Mouse (Mus musculus): ENCODE measurements at regions not wholly inside any gene's neighbourhood (a gene's known extent, or its start where the extent isn't known, plus 50 kb on each side); places are given as distances from the start of the nearest gene placed in this dataset.
"Not testable (repeated sequence)": the region's sequence is repeated elsewhere in the genome, so short reads cannot be mapped to it uniquely, and the experiment has no call there.

DNA sequence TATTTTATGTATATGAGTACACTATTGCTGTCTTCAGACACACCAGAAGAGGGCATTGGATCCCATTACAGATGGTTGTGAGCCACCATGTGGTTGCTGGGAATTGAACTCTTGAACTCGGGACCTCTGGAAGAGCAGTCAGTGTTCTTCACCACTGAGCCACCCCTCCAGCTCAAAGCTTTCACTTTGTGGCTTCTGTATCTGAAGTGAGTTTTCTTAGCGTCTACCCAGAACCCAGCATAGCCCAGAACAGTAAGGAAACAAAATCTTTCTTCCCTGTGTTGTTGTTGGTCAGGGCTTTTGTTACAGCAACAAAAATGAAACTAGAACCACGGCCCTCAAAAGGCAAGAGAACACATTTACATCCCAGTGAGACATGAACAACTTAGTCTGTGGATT lies 66.5 kb upstream of the Cpm start:
- not testable (repeated sequence) for H3K4me1 ChIP-seq (ENCODE audit: control insufficient read depth, insufficient read depth, low read length); H3K9me3 ChIP-seq (ENCODE audit: control insufficient read depth, low read length); H3K27me3 ChIP-seq (ENCODE audit: control insufficient read depth, insufficient read depth, low read length); H3K36me3 ChIP-seq (ENCODE audit: control insufficient read depth, insufficient read depth, low read length); H3K4me3 ChIP-seq (ENCODE audit: low read depth, low read length); H3K9ac ChIP-seq (ENCODE audit: low read length); H3K4me2 ChIP-seq; H3K27ac ChIP-seq (ENCODE audit: low read depth, low read length); ATAC-seq (ENCODE audit: low FRiP score)
- peak; percentile 61 for DNase-seq (ENCODE audit: low spot score, missing footprints)
- WGBS: 83% methylated on average over 3 of the region's 3 CpGs

DNA sequence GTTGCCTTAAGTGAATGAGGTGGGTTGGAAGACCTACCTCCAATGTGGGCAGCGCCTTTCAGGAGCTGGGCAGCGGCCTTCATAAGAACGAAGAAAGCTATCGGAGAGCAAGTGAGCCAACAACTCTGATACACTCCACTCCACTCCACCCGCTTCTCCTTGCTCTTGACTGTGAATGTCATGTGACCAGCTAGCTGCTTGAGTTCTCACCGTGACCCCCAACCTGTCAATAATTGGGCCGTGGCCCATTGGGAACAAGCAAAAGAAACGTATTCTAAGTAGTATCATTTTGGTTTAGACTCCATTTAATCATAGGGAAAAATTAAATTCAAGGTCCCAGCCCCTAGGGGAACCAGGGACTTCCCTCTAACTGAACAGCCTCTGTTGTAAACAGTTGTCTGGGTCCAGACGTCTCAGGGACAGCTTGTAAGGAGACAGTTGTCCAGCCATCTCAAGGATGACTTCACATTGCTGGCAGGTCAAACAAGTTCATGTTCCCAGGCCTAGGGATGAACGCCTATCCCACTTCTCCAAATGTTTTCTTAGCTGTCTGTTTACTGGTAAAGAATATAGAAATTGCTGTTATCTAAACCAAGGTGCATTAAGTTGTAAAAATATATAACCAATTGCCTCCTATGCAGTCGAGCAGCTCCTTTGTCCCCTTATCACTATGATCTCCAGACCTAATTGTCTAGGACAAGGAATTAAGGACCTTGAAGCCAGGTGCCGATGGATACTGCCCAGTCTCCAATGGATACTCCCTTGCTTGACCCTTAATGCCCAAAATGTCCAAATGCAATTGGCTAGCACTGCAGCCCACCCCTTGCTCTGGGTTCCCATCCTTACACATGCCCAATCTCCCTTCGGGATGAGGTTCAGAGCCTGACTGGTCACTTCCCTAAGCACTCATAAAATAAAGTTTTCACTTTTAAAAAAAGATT lies 67.1 kb upstream of the Cpm start:
- Histone ChIP-seq H3K36me3 (ENCODE audit: control insufficient read depth, insufficient read depth, low read length) (no peaks in the 10 kb centered on the region), H3K4me3 (ENCODE audit: low read depth, low read length) (no peak overlapping the region), H3K27me3 (ENCODE audit: control insufficient read depth, insufficient read depth, low read length) (no peaks in the 10 kb centered on the region), H3K4me1 (ENCODE audit: control insufficient read depth, insufficient read depth, low read length) (no peaks in the 10 kb centered on the region), H3K9ac (ENCODE audit: low read length) (no peak overlapping the region), H3K9me3 (ENCODE audit: control insufficient read depth, low read length) (no peaks in the 10 kb centered on the region; the same call in 1 of the 2 replicates), H3K27ac (ENCODE audit: low read depth, low read length) (no peak overlapping the region), H3K4me2 (no peak overlapping the region)
- ATAC-seq (ENCODE audit: low FRiP score) (no peak), DNase-seq (ENCODE audit: low spot score, missing footprints) (peak; percentile 53)
- 91% methylated on average over 13 of the region's 13 CpGs for WGBS

DNA sequence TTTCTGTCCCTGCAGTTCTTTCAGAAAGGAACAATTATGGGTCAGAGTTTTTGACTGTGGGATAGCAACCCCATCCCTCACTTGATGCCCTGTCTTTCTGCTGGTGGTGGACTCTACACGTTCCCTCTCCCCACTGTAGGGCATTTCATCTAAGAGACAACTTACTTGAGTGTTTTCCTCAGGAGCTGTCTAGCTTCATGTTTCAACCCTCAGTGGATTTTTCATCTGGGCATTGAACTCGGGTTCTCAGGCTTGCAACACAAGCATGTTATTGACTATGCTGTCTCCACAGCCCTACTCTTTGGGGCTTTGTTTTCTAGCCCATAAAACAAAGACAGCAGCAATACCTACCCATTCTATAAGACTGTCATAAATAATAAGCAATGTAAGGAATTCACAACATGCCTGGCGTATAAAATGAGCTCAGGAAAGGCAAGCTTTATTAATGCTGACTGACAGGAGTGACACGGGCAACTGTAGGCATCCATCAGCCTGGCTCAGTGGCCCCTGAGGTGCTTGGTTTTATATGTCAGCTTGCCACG lies 68.0 kb upstream of the Cpm start:
- Histone ChIP-seq H3K4me2 (no peak overlapping the region), H3K36me3 (ENCODE audit: control insufficient read depth, insufficient read depth, low read length) (no peaks in the 10 kb centered on the region), H3K4me1 (ENCODE audit: control insufficient read depth, insufficient read depth, low read length) (no peaks in the 10 kb centered on the region), H3K4me3 (ENCODE audit: low read depth, low read length) (no peak overlapping the region), H3K9me3 (ENCODE audit: control insufficient read depth, low read length) (no peaks in the 10 kb centered on the region; the same call in 1 of the 2 replicates), H3K27me3 (ENCODE audit: control insufficient read depth, insufficient read depth, low read length) (no peaks in the 10 kb centered on the region), H3K27ac (ENCODE audit: low read depth, low read length) (no peak overlapping the region), H3K9ac (ENCODE audit: low read length) (no peak overlapping the region)
- 87% methylated on average over 5 of the region's 5 CpGs for WGBS
- ATAC-seq (ENCODE audit: low FRiP score): no peak
- DNase-seq (ENCODE audit: low spot score, missing footprints): peak; percentile 66

DNA sequence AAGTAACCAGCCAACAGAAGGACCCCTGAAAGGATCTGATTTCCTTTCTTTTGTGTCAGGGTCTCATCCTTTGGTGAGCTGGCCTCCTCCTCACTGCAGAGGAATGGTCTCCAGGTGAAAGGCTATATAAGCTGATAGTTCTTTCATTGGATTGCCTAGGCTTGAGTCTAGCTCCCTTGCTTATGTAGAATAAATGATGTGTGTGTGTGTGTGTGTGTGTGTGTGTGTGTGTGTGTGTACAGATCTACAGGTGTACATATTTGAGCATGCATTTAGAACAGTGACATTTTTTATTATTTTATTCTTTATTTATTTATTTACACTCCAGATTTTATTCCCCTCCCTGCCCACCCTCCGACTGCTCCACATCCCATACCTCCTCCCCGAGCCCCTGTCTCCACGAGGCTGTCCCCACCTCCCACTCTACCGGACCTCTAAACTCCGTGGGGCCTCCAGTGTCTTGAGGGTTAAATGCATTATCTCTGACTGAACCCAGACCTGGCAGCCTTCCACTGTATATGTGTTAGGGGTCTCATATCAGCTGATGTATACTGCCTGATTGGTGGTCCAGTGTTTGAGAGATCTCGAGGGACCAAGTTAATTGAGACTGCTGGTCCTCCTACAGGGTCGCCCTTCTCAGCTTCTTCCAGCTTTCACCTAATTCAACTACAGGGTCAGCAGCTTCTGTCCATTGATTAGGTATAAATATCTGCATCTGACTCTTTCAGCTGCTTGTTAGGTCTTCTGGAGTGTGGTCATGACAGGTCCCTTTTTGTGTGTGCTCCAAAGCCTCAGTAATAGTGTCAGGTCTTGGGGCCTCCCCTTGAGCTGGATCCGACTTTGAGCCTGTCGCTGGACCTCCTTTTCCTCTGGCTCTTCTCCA lies 68.7 kb upstream of the Cpm start:
- no peaks in the 10 kb centered on the region for H3K9me3 ChIP-seq (ENCODE audit: control insufficient read depth, low read length)
- H3K4me1 ChIP-seq (ENCODE audit: control insufficient read depth, insufficient read depth, low read length): no peaks in the 10 kb centered on the region
- ATAC-seq (ENCODE audit: low FRiP score): no peak
- no peak overlapping the region for H3K4me2 ChIP-seq
- no peak overlapping the region for H3K9ac ChIP-seq (ENCODE audit: low read length)
- 90% methylated on average over 9 of the region's 9 CpGs for WGBS
- peak; percentile 76 for DNase-seq (ENCODE audit: low spot score, missing footprints)
- H3K36me3 ChIP-seq (ENCODE audit: control insufficient read depth, insufficient read depth, low read length): no peaks in the 10 kb centered on the region
- H3K27ac ChIP-seq (ENCODE audit: low read depth, low read length): no peak overlapping the region
- H3K4me3 ChIP-seq (ENCODE audit: low read depth, low read length): no peak overlapping the region
- no peaks in the 10 kb centered on the region for H3K27me3 ChIP-seq (ENCODE audit: control insufficient read depth, insufficient read depth, low read length)

DNA sequence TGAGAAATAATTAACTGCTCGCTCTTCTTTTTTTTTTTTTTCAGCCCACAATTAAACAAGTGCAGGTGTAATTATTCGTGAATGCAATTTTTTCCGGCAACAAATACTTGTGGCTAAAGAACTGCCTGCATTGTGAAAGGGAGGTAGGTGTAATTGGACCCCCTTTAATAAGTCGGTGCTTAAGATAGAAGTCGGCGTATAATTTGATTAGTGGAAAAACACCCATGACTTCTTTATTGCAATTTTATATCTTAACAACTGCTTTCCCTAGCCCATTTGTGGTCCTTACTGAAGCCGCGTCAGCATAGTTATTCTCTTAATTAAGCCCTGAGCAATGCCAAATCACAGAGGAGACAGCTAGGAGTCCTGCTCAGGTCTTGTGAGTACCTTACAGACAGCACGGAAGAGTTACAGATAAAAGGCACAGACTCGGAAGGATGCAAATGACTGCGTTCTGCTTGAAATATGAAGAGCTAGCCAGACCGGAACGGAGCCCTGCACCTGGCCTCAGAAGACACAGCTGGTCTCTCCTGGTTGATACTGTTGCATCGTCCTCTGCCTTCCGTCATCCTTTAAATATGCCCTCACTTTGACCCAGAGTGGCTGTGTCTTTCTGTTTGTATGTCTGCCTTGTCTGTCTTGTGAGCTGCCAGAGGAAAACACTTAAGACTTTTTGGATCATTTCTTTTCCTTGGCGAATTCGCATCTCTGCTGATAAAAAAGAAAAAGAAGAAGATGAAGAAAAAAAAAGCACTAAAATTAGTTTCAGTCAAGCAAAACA lies 69.5 kb upstream of the Cpm start:
- no peak overlapping the region for H3K4me2 ChIP-seq
- no peak overlapping the region for H3K9ac ChIP-seq (ENCODE audit: low read length)
- no peak for DNase-seq (ENCODE audit: low spot score, missing footprints)
- no peak overlapping the region for H3K4me3 ChIP-seq (ENCODE audit: low read depth, low read length)
- H3K27ac ChIP-seq (ENCODE audit: low read depth, low read length): no peak overlapping the region
- H3K36me3 ChIP-seq (ENCODE audit: control insufficient read depth, insufficient read depth, low read length): no peaks in the 10 kb centered on the region
- H3K4me1 ChIP-seq (ENCODE audit: control insufficient read depth, insufficient read depth, low read length): no peaks in the 10 kb centered on the region
- H3K27me3 ChIP-seq (ENCODE audit: control insufficient read depth, insufficient read depth, low read length): no peaks in the 10 kb centered on the region
- no peak for ATAC-seq (ENCODE audit: low FRiP score)
- H3K9me3 ChIP-seq (ENCODE audit: control insufficient read depth, low read length): no peaks in the 10 kb centered on the region
- WGBS: 67% methylated on average over 17 of the region's 17 CpGs

DNA sequence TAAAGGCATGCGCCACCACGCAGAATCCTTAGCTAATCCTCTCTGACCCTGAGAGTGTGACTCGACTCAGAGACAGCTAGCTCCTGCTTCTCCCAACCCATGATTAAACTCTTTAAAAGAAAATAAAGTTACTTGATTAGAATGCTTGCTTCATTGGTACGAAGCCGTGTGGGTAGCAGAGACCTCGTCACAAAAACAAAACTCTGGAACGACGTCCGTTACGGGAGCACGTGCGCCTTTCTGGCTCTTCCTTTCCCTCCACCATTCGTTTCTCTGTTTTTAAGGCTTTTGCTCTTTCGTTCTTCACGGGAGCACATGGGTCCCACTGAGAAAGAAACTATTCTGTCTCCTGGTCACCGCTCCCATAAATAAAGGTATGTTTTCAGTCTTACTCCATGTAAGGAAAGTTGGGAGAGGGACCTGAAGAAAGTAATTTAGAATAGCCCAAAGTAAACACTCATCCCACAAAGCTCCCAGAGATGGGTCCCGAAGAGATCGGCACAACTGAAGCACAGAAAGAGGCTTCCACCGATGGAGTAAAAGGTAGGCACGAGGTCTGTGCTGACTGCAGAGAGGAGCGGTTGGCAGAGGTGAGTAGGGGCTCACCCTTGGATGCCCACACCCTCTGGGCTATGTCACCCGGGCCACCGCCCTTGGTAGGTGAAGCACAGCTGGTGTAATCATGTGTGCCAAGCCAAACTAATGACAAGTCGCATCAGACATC lies 70.2 kb upstream of the Cpm start:
- Histone ChIP-seq H3K9ac (ENCODE audit: low read length) (no peak overlapping the region), H3K27me3 (ENCODE audit: control insufficient read depth, insufficient read depth, low read length) (no peaks in the 10 kb centered on the region), H3K27ac (ENCODE audit: low read depth, low read length) (no peak overlapping the region), H3K4me1 (ENCODE audit: control insufficient read depth, insufficient read depth, low read length) (no peaks in the 10 kb centered on the region), H3K4me3 (ENCODE audit: low read depth, low read length) (no peak overlapping the region), H3K36me3 (ENCODE audit: control insufficient read depth, insufficient read depth, low read length) (no peaks in the 10 kb centered on the region), H3K9me3 (ENCODE audit: control insufficient read depth, low read length) (no peaks in the 10 kb centered on the region), H3K4me2 (no peak overlapping the region)
- 90% methylated on average over 24 of the region's 24 CpGs for WGBS
- no peak for ATAC-seq (ENCODE audit: low FRiP score)
- no peak for DNase-seq (ENCODE audit: low spot score, missing footprints)

DNA sequence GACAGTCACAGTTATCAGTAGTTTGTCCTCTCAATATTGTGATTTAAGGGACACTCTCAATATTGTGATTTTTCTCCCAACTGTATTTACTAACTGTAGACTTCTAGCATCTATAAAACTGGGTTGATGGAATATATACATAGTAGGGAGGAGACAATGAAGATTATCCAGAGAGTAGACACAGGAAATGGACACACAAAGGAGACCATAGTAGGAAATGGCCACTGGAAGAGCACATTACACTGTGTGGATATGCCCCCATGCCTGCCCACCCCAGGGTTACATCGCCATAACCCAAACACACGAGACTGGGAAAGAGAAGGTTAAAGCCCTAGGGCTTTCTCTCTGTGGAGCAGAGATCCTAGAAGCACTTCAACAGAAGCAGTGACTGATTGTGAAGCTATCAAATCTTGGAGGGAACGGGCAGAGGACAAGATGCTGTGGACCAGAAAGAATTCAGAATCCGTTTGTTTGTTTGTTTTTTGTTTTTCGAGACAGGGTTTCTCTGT lies 71.0 kb upstream of the Cpm start:
- Histone ChIP-seq H3K36me3 (ENCODE audit: control insufficient read depth, insufficient read depth, low read length) (no peaks in the 10 kb centered on the region), H3K27me3 (ENCODE audit: control insufficient read depth, insufficient read depth, low read length) (no peaks in the 10 kb centered on the region), H3K27ac (ENCODE audit: low read depth, low read length) (no peak overlapping the region), H3K4me3 (ENCODE audit: low read depth, low read length) (no peak overlapping the region), H3K4me1 (ENCODE audit: control insufficient read depth, insufficient read depth, low read length) (no peaks in the 10 kb centered on the region), H3K9me3 (ENCODE audit: control insufficient read depth, low read length) (no peaks in the 10 kb centered on the region), H3K4me2 (no peak overlapping the region), H3K9ac (ENCODE audit: low read length) (no peak overlapping the region)
- ATAC-seq (ENCODE audit: low FRiP score) (no peak), DNase-seq (ENCODE audit: low spot score, missing footprints) (no peak)
- 87% methylated on average over 5 of the region's 5 CpGs for WGBS

DNA sequence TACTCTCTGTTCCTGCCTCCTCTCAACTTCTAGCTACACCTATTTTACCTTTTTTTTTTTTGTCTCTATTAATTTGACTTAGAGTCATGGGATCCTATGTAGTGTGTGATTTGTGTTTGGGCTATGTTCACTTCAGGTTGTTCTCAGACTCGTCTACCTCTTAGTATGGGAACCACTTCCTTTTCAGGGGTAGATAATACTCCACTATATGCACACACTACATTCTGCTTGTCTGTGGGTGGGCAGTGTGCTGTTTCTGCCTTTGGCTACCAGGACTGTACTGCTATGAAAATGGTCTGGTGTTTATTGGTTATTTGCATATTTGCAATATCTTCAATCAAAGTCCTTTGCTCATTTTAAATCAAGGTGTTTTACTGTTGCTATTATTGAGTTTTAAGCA lies 71.6 kb upstream of the Cpm start:
- no peak for DNase-seq (ENCODE audit: low spot score, missing footprints)
- Histone ChIP-seq H3K27ac (ENCODE audit: low read depth, low read length) (no peak overlapping the region), H3K4me3 (ENCODE audit: low read depth, low read length) (no peak overlapping the region), H3K9me3 (ENCODE audit: control insufficient read depth, low read length) (no peaks in the 10 kb centered on the region), H3K4me2 (no peak overlapping the region), H3K9ac (ENCODE audit: low read length) (no peak overlapping the region), H3K36me3 (ENCODE audit: control insufficient read depth, insufficient read depth, low read length) (no peaks in the 10 kb centered on the region), H3K4me1 (ENCODE audit: control insufficient read depth, insufficient read depth, low read length) (no peaks in the 10 kb centered on the region), H3K27me3 (ENCODE audit: control insufficient read depth, insufficient read depth, low read length) (no peaks in the 10 kb centered on the region)
- no peak for ATAC-seq (ENCODE audit: low FRiP score)
- WGBS: 95% methylated on average over 1 of the region's 1 CpGs
